Mouse (Mus musculus) ovary, postnatal 10 days (tissue): Measurements from ENCODE around the gene Gh.

ENCODE experiments used
- DNase-seq: peaks from one replicate; pipeline ENCODE4 v3.0.0; 2022; ENCODE audit warnings: low spot score

Gh gene

GRCm38 (mm10) chr11:106308162-106308561 is 6.5 kb upstream of the Gh start:
- no peak for DNase-seq

GRCm38 (mm10) chr11:106307432-106307831 is 5.8 kb upstream of the Gh start:
- DNase-seq = no peak

GRCm38 (mm10) chr11:106306758-106307157 is 5.1 kb upstream of the Gh start:
- no peak for DNase-seq

GRCm38 (mm10) chr11:106306065-106306385 is 4.4 kb upstream of the Gh start:
- DNase-seq = no peak

GRCm38 (mm10) chr11:106305348-106306064 is 3.8 kb upstream of the Gh start:
- no peak for DNase-seq

- no peak for DNase-seq
Observed at GRCm38 (mm10) chr11:106302634-106303033, 969 bp upstream of the Gh start.

GRCm38 (mm10) chr11:106291861-106292260 is 9.8 kb downstream of the Gh start:
- DNase-seq = no peak

GRCm38 (mm10) chr11:106290376-106290775 is 11.3 kb downstream of the Gh start:
- no peak for DNase-seq

GRCm38 (mm10) chr11:106289369-106289768 is 12.3 kb downstream of the Gh start:
- no peak for DNase-seq

GRCm38 (mm10) chr11:106286987-106287386 is 14.7 kb downstream of the Gh start:
- no peak for DNase-seq

- no peak for DNase-seq
Observed at GRCm38 (mm10) chr11:106286206-106286605, 15.5 kb downstream of the Gh start.

GRCm38 (mm10) chr11:106284126-106284525 is 17.5 kb downstream of the Gh start:
- no peak for DNase-seq

GRCm38 (mm10) chr11:106283371-106283770 is 18.3 kb downstream of the Gh start:
- no peak for DNase-seq

- no peak for DNase-seq
Observed at GRCm38 (mm10) chr11:106282452-106282851, 19.2 kb downstream of the Gh start.

- DNase-seq = peak; percentile 94
Observed at GRCm38 (mm10) chr11:106276454-106276853, 25.2 kb downstream of the Gh start, which contains the start of gene Tcam1. Tcam1 (plus strand) TSS chr11:106276672.

- DNase-seq = peak; percentile 29
Observed at GRCm38 (mm10) chr11:106274971-106275411, 26.7 kb downstream of the Gh start.

GRCm38 (mm10) chr11:106274374-106274773 is 27.3 kb downstream of the Gh start:
- no peak for DNase-seq

- no peak for DNase-seq
Observed at GRCm38 (mm10) chr11:106273811-106274210, 27.9 kb downstream of the Gh start.

- no peak for DNase-seq
Observed at GRCm38 (mm10) chr11:106273311-106273684, 28.4 kb downstream of the Gh start.

GRCm38 (mm10) chr11:106272644-106273310 is 28.9 kb downstream of the Gh start, which contains the start of gene Smarcd2:
Smarcd2 (minus strand) TSS chr11:106272972.
- DNase-seq = peak; percentile 95

- DNase-seq = peak; percentile 44
Observed at GRCm38 (mm10) chr11:106271794-106272643, 29.6 kb downstream of the Gh start.

- DNase-seq = no peak
Observed at GRCm38 (mm10) chr11:106271131-106271793, 30.4 kb downstream of the Gh start.
